Mouse (Mus musculus): Measurements from ENCODE around the gene Eif2ak1. TPM values are rescaled to one million over a fixed set of nuclear protein-coding genes. Genes with fewer than 3 reads are reported as not detected.

The Eif2ak1 gene
- polyA plus RNA-seq, 1 experiment = 13.9 TPM

DNA sequence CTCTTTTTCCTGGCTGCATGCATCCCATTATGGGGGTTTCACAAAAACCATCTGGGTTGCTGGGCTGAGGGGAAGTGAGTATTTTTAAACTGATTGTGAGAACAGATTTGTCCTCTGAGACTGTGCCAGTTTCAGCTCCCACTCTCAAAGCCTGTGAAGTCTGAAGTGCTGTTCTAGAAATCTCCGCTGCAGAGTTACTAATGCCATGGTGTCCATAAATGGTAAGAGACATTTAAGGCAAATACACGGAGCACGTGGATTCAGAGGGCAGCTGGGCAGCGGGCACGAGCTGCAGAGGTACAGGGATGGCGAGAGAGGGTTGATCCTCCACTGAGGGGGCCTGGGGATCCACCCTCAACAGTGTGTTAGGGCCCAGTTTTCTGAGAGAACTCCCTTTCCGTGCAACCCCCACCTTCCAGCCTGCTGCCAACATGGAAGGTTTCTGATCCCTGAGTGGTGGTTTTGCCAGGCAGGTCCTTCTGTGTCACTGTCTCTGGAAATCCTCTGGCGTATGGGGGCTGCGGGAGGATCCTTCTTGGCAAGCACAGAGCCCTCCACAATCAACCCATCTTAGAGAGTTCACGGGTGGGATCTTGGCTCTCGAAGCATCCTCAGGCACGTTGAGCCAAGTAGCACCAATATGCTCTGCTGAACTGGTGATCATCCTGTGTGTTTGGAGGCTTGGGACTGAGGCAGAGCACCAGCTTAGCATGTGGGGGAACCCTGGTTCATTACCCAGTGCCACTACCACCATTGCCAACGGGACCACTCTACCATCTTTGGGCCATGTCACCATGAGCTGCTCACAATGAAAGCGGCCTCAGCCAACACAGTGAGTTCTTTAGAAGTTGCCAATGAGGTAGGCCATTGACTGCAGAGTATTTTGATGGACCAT lies 125.9 kb downstream of the Eif2ak1 start:
- TF ChIP-seq FOSL1 (IDR thresholded peaks at IDR 0.05; ENCODE audit: insufficient read depth, low read length, poor library complexity, severe bottlenecking) (no peak), MAX (IDR thresholded peaks at IDR 0.05) (no peak)
- H3ac ChIP-seq (ENCODE audit: control insufficient read depth, insufficient read length, low read depth) = no peak overlapping the region
- no peaks in the 10 kb centered on the region for H3K79me3 ChIP-seq (ENCODE audit: low read depth)
- no peaks in the 10 kb centered on the region for H3K79me2 ChIP-seq (ENCODE audit: control insufficient read depth, insufficient read depth)
- peaks cover 24% of the 10 kb centered on the region for H3K27me3 ChIP-seq (ENCODE audit: control insufficient read depth, insufficient read depth, insufficient read length)
- no peaks in the 10 kb centered on the region for H3K36me3 ChIP-seq (ENCODE audit: control insufficient read depth, insufficient read depth)
- no peak overlapping the region for H3K4me3 ChIP-seq (ENCODE audit: insufficient read depth, poor library complexity, severe bottlenecking)

DNA sequence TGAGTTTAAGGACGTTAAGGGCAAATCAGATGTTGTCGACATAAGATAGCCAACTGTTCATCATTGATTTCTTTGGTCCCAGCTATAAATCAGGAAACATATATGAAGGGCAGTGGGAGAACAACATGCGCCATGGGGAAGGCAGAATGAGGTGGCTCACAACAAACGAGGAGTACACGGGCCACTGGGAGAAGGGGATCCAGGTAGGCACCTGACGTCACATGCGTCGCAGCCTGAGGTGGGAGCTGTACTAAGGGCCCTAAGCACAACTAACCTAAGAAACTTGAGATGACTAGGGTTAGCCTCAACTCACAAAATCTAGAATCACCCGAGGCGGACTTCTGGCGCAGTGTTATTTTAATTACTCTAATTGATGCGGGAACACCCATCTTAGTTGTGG lies 130.8 kb downstream of the Eif2ak1 start:
- H3ac ChIP-seq (ENCODE audit: control insufficient read depth, insufficient read length, low read depth) = no peak overlapping the region
- TF ChIP-seq CTCF (IDR thresholded peaks at IDR 0.05; ENCODE audit: control insufficient read depth, insufficient read depth, insufficient read length) = no peak
- TF ChIP-seq MYOD1 (IDR thresholded peaks at IDR 0.05; ENCODE audit: control insufficient read depth, insufficient read length, low read depth) = no peak
- no peak for TF ChIP-seq CEBPB (IDR thresholded peaks at IDR 0.05; ENCODE audit: low read depth)
- TF ChIP-seq FOSL1 (IDR thresholded peaks at IDR 0.05; ENCODE audit: insufficient read depth, low read length, poor library complexity, severe bottlenecking) = no peak
- no peak for TF ChIP-seq MYOG (IDR thresholded peaks at IDR 0.05; ENCODE audit: control insufficient read depth, extremely low read depth, insufficient read length)
- no peak for TF ChIP-seq MAX (IDR thresholded peaks at IDR 0.05)
- H3K79me3 ChIP-seq (ENCODE audit: low read depth) = no peaks in the 10 kb centered on the region
- H3K4me3 ChIP-seq (ENCODE audit: insufficient read depth, poor library complexity, severe bottlenecking) = no peak overlapping the region
- peaks cover 25% of the 10 kb centered on the region for H3K27me3 ChIP-seq (ENCODE audit: control insufficient read depth, insufficient read depth, insufficient read length)
- no peaks in the 10 kb centered on the region for H3K79me2 ChIP-seq (ENCODE audit: control insufficient read depth, insufficient read depth)
- H3K36me3 ChIP-seq (ENCODE audit: control insufficient read depth, insufficient read depth) = no peaks in the 10 kb centered on the region

DNA sequence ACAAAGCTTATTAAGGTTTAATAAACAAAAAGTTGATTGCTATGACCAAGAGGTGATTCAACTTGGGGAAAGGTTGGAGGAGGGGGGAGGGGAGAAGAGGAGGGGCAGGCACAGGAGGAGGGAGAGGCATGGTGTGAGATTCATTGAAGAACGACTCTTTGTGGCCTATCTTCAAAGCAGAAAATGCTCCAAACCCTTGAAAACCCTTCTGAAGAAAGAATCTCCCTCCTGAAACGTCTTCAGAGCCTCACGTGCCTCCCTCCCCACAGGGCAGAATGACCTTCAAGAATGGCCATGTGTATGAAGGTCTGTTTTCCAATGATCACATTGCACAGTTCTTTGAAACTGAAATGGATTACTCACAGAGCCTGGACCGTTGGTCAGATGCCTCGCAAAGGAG lies 132.4 kb downstream of the Eif2ak1 start:
- Histone ChIP-seq H3K36me3 (ENCODE audit: control insufficient read depth, insufficient read depth) (no peaks in the 10 kb centered on the region), H3K79me2 (ENCODE audit: control insufficient read depth, insufficient read depth) (no peaks in the 10 kb centered on the region), H3K27me3 (ENCODE audit: control insufficient read depth, insufficient read depth, insufficient read length) (peaks cover 14% of the 10 kb centered on the region), H3ac (ENCODE audit: control insufficient read depth, insufficient read length, low read depth) (no peak overlapping the region), H3K79me3 (ENCODE audit: low read depth) (no peaks in the 10 kb centered on the region), H3K4me3 (ENCODE audit: insufficient read depth, poor library complexity, severe bottlenecking) (no peak overlapping the region)
- no peak for TF ChIP-seq FOSL1 (IDR thresholded peaks at IDR 0.05; ENCODE audit: insufficient read depth, low read length, poor library complexity, severe bottlenecking)
- no peak for TF ChIP-seq USF1 (IDR thresholded peaks at IDR 0.05; ENCODE audit: low read depth)
- TF ChIP-seq MYOG (IDR thresholded peaks at IDR 0.05; ENCODE audit: control insufficient read depth, extremely low read depth, insufficient read length) = no peak
- no peak for TF ChIP-seq CTCF (IDR thresholded peaks at IDR 0.05; ENCODE audit: control insufficient read depth, insufficient read depth, insufficient read length)
- TF ChIP-seq CEBPB (IDR thresholded peaks at IDR 0.05; ENCODE audit: low read depth) = no peak
- no peak for TF ChIP-seq MAX (IDR thresholded peaks at IDR 0.05)
- TF ChIP-seq MYOD1 (IDR thresholded peaks at IDR 0.05; ENCODE audit: control insufficient read depth, insufficient read length, low read depth) = no peak

Other genes with a start within 250 kb of the Eif2ak1 start
- 23.9 TPM for gene Cyth3, start 195.3 kb upstream of the Eif2ak1 start, polyA plus RNA-seq (2012; fragmentation: generic; extraction: Trizol)
- 4.8 TPM for gene Usp42, start 85.5 kb upstream of the Eif2ak1 start, polyA plus RNA-seq (2012; fragmentation: generic; extraction: Trizol)
- gene Ankrd61, start 79.9 kb downstream of the Eif2ak1 start, polyA plus RNA-seq (2012; fragmentation: generic; extraction: Trizol) = 0.18 TPM
- gene Aimp2, start 92.1 kb downstream of the Eif2ak1 start, polyA plus RNA-seq (2012; fragmentation: generic; extraction: Trizol) = 158 TPM
- 7.0 TPM for gene Pms2, start 92.2 kb downstream of the Eif2ak1 start, polyA plus RNA-seq (2012; fragmentation: generic; extraction: Trizol)
- 0.25 TPM for gene Gm42421, start 110.4 kb downstream of the Eif2ak1 start, polyA plus RNA-seq (2012; fragmentation: generic; extraction: Trizol)
- gene Rsph10b, start 115.2 kb downstream of the Eif2ak1 start, polyA plus RNA-seq (2012; fragmentation: generic; extraction: Trizol) = not detected
- 35.0 TPM for gene Ccz1, start 197.1 kb downstream of the Eif2ak1 start, polyA plus RNA-seq (2012; fragmentation: generic; extraction: Trizol)
- not detected for gene Ocm, start 208.9 kb downstream of the Eif2ak1 start, polyA plus RNA-seq (2012; fragmentation: generic; extraction: Trizol)

Data from C2C12 (cell line).